Mouse (Mus musculus) subcutaneous adipose tissue, adult 2 months (tissue): ENCODE measurements around the gene Eif3c. TPM values are rescaled to one million over a fixed set of nuclear protein-coding genes. Genes with fewer than 3 reads are reported as not detected.

Source experiments
- polyA plus RNA-seq: library from polyadenylated mRNA; depleted of rRNA; stranded (reverse); fragments of >200 nt; gene quantifications from 2 replicates; pipeline ENCODE4 v1.2.3, GENCODE M21; 2012; ENCODE audit warnings: low replicate concordance; rRNA removed

Gene Eif3c
- polyA plus RNA-seq = 113 and 137 TPM in 2 replicates

DNA sequence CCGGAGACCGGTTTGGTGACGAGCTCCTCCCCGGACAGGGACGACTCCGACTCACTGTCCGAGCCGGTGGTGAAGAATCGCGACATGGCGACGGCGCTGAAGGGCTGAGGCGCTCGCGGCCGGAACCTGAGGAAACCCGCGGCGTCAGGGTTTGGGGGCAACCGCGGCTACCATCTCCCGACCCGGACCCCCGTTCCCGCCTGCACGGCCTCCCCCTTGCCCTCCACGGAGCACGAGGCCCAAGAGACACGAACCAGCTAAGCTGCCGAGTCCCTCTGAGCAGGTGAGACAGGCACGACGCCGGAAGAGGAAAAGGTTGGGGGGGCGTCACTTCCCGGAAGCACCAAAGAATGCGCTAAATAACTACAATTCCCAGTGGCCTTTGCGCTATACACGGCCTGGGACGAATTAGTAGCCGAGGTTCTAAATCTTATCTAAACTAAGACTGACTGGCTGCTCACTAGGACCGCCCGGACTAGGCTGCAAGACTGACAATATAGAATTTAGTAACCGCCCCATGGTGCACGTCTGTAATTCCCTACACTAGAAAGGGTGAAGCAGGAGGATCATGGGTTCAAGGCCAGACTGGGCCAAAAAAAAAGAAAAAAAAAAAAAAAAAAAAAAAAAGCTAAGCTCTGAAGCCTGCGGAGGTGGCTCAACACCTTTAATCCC is at the start of gene Eif3c:
TSS of gene Eif3c (minus strand) at position 318 of the 672 bp plus-strand sequence.

DNA sequence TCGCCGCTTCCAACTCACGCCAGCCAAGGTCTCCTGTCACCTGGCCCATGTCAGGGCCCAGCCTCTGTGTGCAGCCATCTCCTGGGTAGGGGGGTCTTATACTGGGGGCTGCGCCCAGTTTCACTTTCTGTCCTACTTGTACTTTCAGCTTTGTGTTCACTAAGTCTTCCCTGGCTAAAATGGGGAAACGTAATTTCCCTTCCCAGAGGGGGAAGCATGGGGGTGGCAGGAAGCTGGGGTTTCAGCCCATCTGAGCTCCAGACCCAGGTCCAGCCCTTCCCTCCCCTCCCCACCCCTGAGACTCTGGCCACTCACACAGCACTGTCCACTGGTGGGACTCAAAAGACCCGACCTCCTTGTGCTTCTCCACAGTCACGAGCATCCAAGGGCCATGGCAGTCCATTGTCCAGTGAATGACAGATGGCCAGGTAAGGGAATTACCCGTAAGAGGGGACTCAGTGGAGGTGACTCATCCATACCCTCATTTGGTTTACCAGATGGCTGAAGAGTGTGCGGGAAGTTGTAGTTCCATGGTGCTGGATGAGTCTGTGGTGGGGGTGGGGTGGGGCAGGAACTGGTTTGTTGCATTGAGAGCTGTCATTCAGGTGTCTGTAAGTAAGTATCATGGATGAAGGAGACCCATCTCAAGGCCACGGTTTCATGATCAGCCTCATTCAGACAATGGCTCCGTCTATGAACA is 28.8 kb upstream of the Eif3c start, which contains the start of gene Il27:
TSS of gene Il27 (minus strand) at position 80 of the 700 bp plus-strand sequence.

GRCm38 (mm10) chr7:126585717-126586116 is 19.5 kb upstream of the Eif3c start, which contains the start of gene Cln3:
Gene Cln3 (minus strand): TSS chr7:126585817.

DNA sequence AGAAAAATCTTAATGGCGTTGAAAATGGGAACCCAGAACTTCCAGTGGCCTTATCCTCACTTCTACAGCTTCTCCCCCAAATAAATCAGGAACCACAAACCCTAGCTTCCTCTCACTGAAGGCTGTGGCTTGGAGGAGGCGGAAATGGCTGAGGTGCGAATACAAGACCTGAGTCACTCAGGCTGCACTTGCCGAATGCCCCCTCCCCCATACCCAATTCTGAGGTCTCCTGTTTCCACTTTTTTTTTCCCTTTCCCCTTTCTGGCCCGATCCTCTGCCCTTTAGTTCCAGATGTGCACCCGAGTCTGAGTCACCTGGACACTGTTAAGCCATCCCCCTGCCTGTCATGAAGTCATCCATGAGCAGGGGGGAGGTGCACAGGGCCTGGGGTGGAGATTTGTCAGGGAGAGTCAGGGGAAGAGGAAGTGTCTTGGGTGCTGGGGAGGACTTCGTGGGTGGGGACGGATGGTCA is 18.3 kb upstream of the Eif3c start, which contains the start of gene Apobr:
TSS of gene Apobr (plus strand) at position 437 of the 472 bp plus-strand sequence.

DNA sequence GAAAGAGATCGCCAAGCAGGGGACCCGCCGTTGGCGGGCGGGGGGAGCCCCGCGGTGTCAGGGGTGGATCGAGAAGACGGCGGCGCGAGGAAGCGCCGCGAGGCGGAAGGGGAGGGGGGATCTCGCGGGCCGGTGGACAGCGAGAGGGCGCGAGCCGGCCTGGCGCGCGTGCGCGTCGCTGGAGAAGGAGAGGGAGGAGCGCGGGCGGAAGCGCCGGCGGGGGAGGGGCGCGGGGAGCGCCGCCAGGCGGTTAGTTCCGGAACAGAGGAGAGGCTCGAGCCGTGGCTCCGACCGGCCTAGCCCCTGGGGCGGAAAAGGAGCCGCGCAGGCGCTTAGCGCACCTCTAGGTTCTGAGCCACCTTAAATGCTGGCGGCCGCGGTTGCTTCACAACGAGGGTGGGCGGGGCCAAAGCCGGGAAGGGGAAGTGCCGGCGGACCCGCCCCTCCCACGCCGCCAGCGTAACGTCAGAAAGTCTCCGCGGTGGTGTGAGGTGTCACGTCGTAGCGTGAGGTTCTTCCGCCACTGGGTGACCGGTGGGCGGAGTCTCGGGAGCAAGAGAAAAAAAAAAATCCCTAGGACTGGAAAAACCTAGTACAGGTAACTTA is 62.8 kb downstream of the Eif3c start, which contains the start of gene Atxn2l:
TSS of gene Atxn2l (minus strand) at position 165 of the 606 bp plus-strand sequence.

Other genes starting within 250 kb of the Eif3c start
- 2.7 and 3.0 TPM in 2 replicates for gene Lat, start 196.8 kb downstream of the Eif3c start, polyA plus RNA-seq
- 152 and 215 TPM in 2 replicates for gene Spns1, start 189.0 kb downstream of the Eif3c start, polyA plus RNA-seq
- 4.8 and 9.1 TPM in 2 replicates for gene Nfatc2ip, start 169.7 kb downstream of the Eif3c start, polyA plus RNA-seq
- gene Cd19, start 151.5 kb downstream of the Eif3c start, polyA plus RNA-seq = 0.46 and 1.2 TPM in 2 replicates
- 24.8 and 29.5 TPM in 2 replicates for gene Rabep2, start 137.7 kb downstream of the Eif3c start, polyA plus RNA-seq
- 0.07 and 0.54 TPM in 2 replicates for gene Atp2a1, start 103.3 kb downstream of the Eif3c start, polyA plus RNA-seq
- 51.5 and 81.0 TPM in 2 replicates for gene Sh2b1, start 91.0 kb downstream of the Eif3c start, polyA plus RNA-seq
- gene Tufm, start 79.0 kb downstream of the Eif3c start, polyA plus RNA-seq = 126 and 142 TPM in 2 replicates
- gene Atxn2l, start 63.0 kb downstream of the Eif3c start, polyA plus RNA-seq = 95.1 and 150 TPM in 2 replicates
- 15.7 and 20.1 TPM in 2 replicates for gene Apobr, start 18.5 kb upstream of the Eif3c start, polyA plus RNA-seq
- 62.6 and 86.0 TPM in 2 replicates for gene Cln3, start 19.4 kb upstream of the Eif3c start, polyA plus RNA-seq
- gene Il27, start 28.5 kb upstream of the Eif3c start, polyA plus RNA-seq = 0.27 and 0.28 TPM in 2 replicates
- 50.9 and 128 TPM in 2 replicates for gene Nupr1, start 64.5 kb upstream of the Eif3c start, polyA plus RNA-seq
- 42.4 and 47.9 TPM in 2 replicates for gene Sgf29, start 82.9 kb upstream of the Eif3c start, polyA plus RNA-seq
- 134 and 428 TPM in 2 replicates for gene Sult1a1, start 110.0 kb upstream of the Eif3c start, polyA plus RNA-seq
- gene Bola2, start 129.0 kb upstream of the Eif3c start, polyA plus RNA-seq = 46.0 and 59.1 TPM in 2 replicates
- 25.3 and 25.7 TPM in 2 replicates for gene Slx1b, start 129.4 kb upstream of the Eif3c start, polyA plus RNA-seq
- 53.1 and 109 TPM in 2 replicates for gene Coro1a, start 141.4 kb upstream of the Eif3c start, polyA plus RNA-seq
- gene Mapk3, start 193.2 kb upstream of the Eif3c start, polyA plus RNA-seq = 300 and 302 TPM in 2 replicates
- 87.6 and 213 TPM in 2 replicates for gene Gdpd3, start 199.9 kb upstream of the Eif3c start, polyA plus RNA-seq
- gene Ypel3, start 210.5 kb upstream of the Eif3c start, polyA plus RNA-seq = 325 and 329 TPM in 2 replicates
- gene Tbx6, start 215.1 kb upstream of the Eif3c start, polyA plus RNA-seq = 3.3 and 4.2 TPM in 2 replicates
- gene Ppp4c, start 226.1 kb upstream of the Eif3c start, polyA plus RNA-seq = 140 and 221 TPM in 2 replicates
- gene Fam57b, start 231.3 kb upstream of the Eif3c start, polyA plus RNA-seq = 18.0 and 75.6 TPM in 2 replicates